Mouse (Mus musculus): ENCODE data around the gene Csnka2ip. TPM values are rescaled to one million over a fixed set of nuclear protein-coding genes. Genes with fewer than 3 reads are reported as not detected.

The Csnka2ip gene
- 1 to 10 TPM; 2.5 to 3.0 TPM for total RNA-seq (2021)
- long read RNA-seq, experiment 1, result 0 reads
- long read RNA-seq, experiment 2, result 0 reads

GRCm38 (mm10) chr16:64602308-64602707 lies at the start of gene Csnka2ip:
Gene Csnka2ip, minus strand, starts transcription at chr16:64602408.
- no peak for DNase-seq (ENCODE audit: low spot score in 2 of 2)

DNA sequence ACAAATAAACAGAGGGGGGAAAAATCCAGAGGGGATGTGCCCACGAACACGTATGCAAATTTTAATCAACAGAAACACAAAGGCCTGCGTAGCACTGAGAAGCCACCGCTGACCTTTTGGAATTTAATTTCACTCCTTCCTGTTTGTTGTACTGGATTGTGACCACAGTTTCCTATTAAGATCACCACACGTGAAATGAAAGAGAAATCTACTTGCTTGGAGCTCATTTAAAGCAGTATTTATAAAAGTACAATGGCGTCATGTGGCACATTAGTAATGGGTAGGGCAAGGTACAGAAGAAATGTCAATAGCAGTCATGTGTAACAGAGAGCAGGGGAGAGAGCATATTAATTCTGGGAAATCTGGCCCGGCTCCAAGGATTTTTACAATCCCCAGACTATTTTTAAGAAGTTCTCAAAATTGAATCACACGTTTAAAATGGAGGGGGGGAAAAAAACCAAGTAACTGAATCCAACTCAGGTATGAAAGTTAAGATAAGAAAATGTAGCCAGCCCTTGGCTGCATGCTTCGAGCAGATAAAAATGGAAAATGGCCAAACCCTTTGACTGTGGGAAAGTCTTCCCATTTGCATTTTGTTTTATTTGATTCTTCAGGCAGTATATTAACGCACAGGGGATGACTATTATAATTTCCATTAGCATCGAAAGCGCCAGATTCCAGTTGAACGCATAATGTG lies 47.5 kb upstream of the Csnka2ip start:
- no peak for DNase-seq (ENCODE audit: low spot score in 2 of 2)

DNA sequence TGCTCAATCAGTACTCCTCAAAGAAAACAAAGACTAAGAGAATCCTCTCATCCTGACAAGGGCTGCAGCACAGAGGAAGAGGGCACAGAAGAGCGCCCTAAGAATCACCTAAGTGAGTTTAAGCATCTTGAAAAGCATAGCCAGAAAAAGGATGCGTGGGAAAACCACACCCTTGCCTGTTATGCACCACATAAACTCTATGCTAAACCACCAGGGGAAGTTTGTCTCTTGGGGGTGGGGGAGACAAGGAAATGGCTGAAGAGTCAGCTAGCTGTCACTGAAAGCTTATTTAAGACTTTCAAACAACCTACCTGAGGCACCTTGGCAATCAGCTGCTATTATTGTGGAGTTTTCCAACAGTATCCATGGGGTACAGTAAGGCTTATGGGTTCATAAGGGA lies 45.6 kb upstream of the Csnka2ip start:
- no peak for DNase-seq (ENCODE audit: low spot score in 2 of 2)

DNA sequence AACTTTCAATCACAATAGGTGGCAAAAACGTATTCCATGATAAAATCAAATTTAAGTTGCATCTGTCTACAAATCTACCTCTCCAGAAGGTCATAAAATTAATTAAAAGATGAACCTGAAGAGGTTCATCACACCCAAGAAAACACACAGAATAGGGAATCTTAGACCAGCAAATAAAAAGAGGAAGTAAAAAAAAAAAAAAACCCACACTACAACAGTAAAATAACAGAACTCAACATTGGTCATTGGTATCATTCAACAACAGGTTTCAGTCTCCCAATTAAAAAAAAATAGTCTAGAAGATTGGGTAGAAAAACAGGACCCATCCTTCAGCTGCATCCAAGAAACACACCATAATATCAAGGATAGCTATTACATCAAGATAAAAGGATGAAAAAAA lies 32.9 kb upstream of the Csnka2ip start:
- no peak for DNase-seq (ENCODE audit: low spot score in 2 of 2)

DNA sequence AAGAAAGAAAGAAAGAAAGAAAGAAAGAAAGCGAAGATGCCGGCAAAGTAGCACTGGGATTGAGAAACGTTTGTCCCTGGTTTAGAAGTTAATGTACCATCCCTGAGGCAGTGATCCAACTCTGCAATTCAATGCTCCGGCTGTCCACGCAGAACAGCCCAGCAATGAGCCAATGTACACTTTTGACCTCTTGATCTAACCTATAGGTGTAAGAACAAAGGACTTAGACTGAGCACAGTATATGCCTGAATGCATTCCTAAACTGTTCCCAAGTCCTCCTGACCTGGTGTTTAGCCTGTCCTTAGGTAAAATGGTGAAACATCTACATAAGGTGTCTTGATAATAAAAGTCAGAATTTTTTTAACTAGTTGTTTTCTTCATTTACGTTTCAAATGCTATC lies 17.9 kb upstream of the Csnka2ip start:
- no peak for DNase-seq (ENCODE audit: low spot score in 2 of 2)

DNA sequence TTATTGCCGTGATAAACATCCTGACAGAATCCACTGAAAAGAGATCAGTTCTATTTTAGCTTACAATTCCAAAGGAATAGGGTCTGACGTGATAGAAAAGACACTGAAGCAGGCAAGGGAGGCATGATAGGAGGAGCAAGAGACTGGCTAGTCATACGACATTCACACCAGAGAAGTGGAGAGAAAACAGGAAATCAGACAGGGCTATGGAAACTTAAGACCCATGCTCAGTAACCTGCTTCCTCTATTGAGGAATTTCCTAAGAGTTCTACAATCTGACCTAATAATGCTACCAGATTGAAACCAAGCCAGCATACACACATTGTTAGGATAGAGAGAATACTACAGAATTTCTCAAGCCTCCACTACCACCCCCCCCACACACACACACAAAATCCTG lies 12.4 kb upstream of the Csnka2ip start:
- no peak for DNase-seq (ENCODE audit: low spot score in 2 of 2)

DNA sequence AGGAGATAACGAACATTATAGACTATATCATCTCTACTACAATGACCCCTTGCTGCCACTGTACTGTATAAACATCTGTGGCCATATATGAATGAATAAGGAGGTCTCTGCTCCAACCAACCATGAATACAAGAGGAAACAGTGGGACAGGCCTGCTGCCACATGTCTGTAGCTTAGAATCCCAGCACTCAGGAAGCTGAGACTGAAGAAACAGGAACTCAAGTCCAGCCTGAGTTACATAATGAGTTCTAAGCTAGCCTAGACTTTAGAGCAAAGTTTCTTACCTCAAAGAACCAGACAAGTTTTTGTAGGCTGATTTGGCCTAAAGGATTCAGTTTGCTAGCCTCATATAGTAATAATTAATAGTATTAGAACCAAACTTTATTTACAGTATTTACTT lies 5.6 kb upstream of the Csnka2ip start:
- no peak for DNase-seq (ENCODE audit: low spot score in 2 of 2)

DNA sequence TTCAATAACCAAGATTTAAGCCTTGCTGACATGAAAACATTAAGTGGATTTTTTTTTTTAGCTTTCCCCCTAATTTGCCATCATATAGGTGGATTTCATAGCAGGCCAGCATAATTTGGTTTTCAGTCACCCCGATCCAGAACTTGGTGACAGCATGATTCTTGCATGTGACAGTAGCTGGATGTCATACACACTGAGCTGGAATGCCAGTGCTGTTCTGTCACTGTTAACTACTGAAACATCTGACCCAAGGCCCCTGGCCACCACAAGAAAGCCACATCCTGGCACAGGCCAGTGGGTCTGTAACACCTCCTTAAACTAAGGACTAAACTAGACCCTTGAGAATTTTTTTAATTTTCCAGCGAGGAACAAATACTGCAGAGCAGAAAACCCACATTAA lies 15.4 kb downstream of the Csnka2ip start:
- DNase-seq (ENCODE audit: low spot score in 2 of 2), result no peak

GRCm38 (mm10) chr16:64586262-64586619 lies 16.0 kb downstream of the Csnka2ip start:
- no peak for DNase-seq (ENCODE audit: low spot score in 2 of 2)

GRCm38 (mm10) chr16:64585599-64586261 lies 16.5 kb downstream of the Csnka2ip start:
- no peak for DNase-seq (ENCODE audit: low spot score in 2 of 2)

GRCm38 (mm10) chr16:64584591-64584990 lies 17.6 kb downstream of the Csnka2ip start:
- no peak for DNase-seq (ENCODE audit: low spot score in 2 of 2)

DNA sequence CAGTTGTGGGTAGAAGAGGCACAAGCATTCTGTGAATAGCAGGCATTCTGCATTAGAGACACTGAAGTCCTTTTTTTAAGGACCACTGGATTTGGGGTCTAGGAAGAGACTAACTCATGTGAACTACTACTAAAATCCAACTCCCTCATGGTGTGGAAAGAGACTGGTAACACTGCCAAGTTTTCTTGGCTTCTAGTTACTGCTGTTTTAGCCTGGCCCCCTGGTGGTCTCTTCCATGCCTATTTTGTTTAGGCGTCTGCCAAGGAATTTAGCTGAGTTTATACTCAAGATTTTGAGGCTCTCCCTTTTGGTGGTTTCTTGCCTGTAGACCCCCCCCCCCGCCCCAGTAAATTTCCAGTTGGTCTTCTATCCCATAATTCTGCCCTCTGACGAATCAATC lies 18.8 kb downstream of the Csnka2ip start:
- no peak for DNase-seq (ENCODE audit: low spot score in 2 of 2)

DNA sequence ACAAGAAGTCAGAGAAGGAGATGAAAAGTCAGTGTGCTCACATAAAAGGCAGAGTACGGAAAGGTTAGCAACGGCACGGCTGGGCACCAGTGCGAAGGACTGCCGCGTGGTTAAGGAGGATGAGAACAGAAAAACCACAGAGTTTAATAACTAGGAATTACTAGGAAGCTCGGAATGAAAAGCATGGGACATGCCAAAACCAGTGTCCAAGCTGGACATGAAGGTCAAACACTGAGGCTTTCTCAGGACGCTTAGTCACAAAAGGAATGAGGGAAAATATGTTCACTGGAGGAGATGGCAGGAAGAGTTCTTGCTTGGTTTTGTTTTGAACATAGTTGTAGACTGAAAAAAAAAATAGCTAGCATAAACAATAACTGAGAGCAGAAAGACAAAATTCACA lies 32.7 kb downstream of the Csnka2ip start:
- no peak for DNase-seq (ENCODE audit: low spot score in 2 of 2)

DNA sequence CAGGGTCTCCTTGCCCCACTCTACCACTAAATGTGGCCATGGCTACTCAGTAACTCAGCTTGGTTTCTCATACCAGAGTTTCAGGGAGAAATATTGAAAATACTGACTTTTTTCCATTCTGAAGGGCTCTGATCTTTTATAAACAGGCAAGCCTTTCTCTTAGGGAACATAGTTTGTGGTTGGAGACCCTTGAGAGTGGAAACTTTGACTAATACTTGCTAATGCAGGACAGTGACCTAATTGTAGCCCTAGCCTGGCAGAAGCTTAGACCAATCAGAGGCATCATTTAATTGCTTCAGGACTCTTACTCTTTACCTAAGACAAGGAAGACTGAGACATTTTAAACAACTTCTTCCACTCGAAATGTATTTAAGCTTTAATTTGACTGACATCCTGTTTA lies 39.1 kb downstream of the Csnka2ip start:
- no peak for DNase-seq (ENCODE audit: low spot score in 2 of 2)

DNA sequence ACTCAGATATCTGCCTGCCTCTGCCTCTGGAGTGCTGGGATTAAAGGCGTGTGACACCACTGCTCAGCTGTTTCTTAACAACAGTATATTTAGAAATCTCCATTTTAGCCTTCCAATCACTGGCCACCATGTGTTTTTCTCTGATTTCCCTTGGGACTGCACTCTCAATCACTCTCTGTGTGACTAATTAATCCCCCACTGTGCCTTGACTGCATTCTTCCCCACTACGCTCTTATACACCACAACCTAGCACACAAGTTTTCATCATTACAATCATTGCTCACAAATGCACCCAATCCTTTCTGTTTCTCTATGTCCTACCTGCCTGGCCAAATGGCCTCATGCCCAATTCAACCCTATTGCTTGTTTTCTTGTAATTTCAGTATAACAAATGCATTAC lies 43.7 kb downstream of the Csnka2ip start:
- no peak for DNase-seq (ENCODE audit: low spot score in 2 of 2)

GRCm38 (mm10) chr16:64526883-64527282 lies 75.3 kb downstream of the Csnka2ip start:
- DNase-seq (ENCODE audit: low spot score in 2 of 2), result no peak

DNA sequence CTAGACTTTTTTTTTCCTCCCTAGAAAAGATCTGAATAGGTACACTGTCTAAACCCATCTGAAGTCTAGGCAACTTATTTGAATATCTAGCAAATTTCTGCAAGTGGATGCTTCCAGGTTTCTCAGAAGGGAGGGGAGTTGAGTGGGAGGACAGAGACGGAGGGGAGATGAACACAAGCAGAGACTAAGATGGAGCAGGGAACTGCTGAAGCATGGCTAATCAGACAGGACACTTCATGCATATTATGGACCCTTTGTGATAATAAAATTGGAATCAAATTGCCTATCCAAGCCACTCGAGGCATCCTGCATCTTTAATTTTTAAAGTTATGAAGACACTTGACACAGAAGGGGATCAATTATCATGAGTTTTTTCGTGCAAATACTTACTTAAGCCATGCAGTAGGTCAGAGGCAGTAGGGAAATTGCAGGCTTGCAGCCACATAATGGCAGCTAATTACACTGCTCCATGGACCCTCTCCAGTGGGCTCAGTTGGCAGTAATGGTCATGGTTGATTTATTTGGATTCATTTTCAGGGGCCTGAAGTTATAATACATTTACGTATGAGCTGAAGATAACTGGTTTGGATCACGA lies 78.1 kb downstream of the Csnka2ip start:
- DNase-seq (ENCODE audit: low spot score in 2 of 2), result no peak

DNA sequence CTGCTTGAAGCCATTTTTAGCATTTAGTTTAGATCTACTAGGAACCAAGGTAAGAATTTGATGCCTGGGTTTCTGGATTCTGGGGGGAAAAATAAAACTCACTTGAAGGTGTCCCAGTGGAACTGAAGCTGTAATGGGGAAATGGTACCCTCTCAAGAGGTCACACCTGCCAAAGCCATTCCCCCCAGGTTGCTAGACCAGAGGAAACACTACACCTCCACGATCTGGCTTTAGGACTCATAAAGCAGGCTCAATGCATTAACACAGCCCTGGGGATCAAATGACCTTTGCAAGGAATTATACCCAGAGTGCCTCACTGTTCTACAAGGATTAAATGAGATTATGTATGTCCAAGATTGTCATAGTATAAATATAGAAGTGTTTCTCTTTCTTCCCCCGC lies 88.8 kb downstream of the Csnka2ip start:
- no peak for DNase-seq (ENCODE audit: low spot score in 2 of 2)
